Mouse (Mus musculus) intestine, embryonic 14.5 days (tissue): ENCODE data around the gene Gm4881. TPM values are rescaled to one million over a fixed set of nuclear protein-coding genes. Genes with fewer than 3 reads are reported as not detected.
A peak's percentile ranks its signal among the peaks of the same experiment; 100 is the strongest.

Source experiments
- ATAC-seq: fragments of 200-750 bp; cut with Nextera tagmentation; replicated peaks from 2 replicates; pipeline ENCODE4 v1.8.0; 2017; ENCODE audit warnings: low read depth, moderate number of reproducible peaks, moderate TSS enrichment, moderate library complexity; ENCODE audit not compliant: low FRiP score, low TSS enrichment
- DNase-seq: peaks from one replicate; pipeline ENCODE4 v3.0.0-alpha.2; 2018; ENCODE audit warnings: low spot score
- H3K27ac ChIP-seq: fragments of 300-500 bp; sonication (generic); 2 replicates; pipeline ENCODE4 v1.5.1; 2014; ENCODE audit warnings: low read depth, mild to moderate bottlenecking, control low read depth
- H3K27me3 ChIP-seq: fragments of 300-500 bp; sonication (generic); replicated peaks from 2 replicates; pipeline ENCODE4 v1.6.1; 2014; ENCODE audit warnings: low read length, control low read depth; ENCODE audit not compliant: control insufficient read depth, insufficient read depth
- H3K36me3 ChIP-seq: fragments of 300-500 bp; sonication (generic); 2 replicates; pipeline ENCODE4 v1.6.1; 2014; ENCODE audit warnings: low read length, control low read depth; ENCODE audit not compliant: control insufficient read depth, insufficient read depth
- H3K4me1 ChIP-seq: fragments of 300-500 bp; sonication (generic); replicated peaks from 2 replicates; pipeline ENCODE4 v1.6.1; 2014; ENCODE audit warnings: low read length, control low read depth, mixed read lengths; ENCODE audit not compliant: control insufficient read depth, insufficient read depth
- H3K4me2 ChIP-seq: fragments of 300-500 bp; sonication (generic); 2 replicates; pipeline ENCODE4 v1.6.1; 2014; ENCODE audit warnings: low read length
- H3K4me3 ChIP-seq: fragments of 300-500 bp; sonication (generic); 2 replicates; pipeline ENCODE4 v1.5.1; 2014; ENCODE audit warnings: low read depth, low read length, control low read depth, mixed read lengths
- H3K9ac ChIP-seq: fragments of 300-500 bp; sonication (generic); 2 replicates; pipeline ENCODE4 v1.6.1; 2014; ENCODE audit warnings: mild to moderate bottlenecking, low read length
- H3K9me3 ChIP-seq: fragments of 300-500 bp; sonication (generic); 2 replicates; pipeline ENCODE4 v1.6.1; 2016; ENCODE audit warnings: low read length, control low read depth; ENCODE audit not compliant: control insufficient read depth
- WGBS: fragments of 180-500 bp; shearing (Covaris S2); extraction: QIAGEN DNeasy Blood & Tissue Kit; methylation state at CpG from one replicate; pipeline ENCODE4 v1.1.7; 2014; 5-methylcytosine and 5-hydroxymethylcytosine counted together
- polyA plus RNA-seq: library from polyadenylated mRNA; unstranded; fragments of >200 nt; fragmentation: Nextera tagmentation; extraction: Ambion mirVana; gene quantifications from 2 replicates; pipeline ENCODE4 v1.2.1, GENCODE M21; 2014

Gm4881 gene
- polyA plus RNA-seq, 1 experiment from 2014 or later, result not detected

GRCm38 (mm10) chr7:24974893-24975595 is 30.8 kb upstream of the Gm4881 start:
- no peak for ATAC-seq
- Histone ChIP-seq H3K27ac (no peak overlapping the region), H3K9ac (no peak overlapping the region), H3K36me3 (no peaks in the 10 kb centered on the region), H3K9me3 (no peaks in the 10 kb centered on the region), H3K4me3 (no peak overlapping the region), H3K4me1 (no peaks in the 10 kb centered on the region), H3K4me2 (no peak overlapping the region), H3K27me3 (no peaks in the 10 kb centered on the region)
- no peak for DNase-seq
- 33% methylated on average over 9 of the region's 9 CpGs for WGBS

- no peaks in the 10 kb centered on the region for H3K27me3 ChIP-seq
- 70% methylated on average over 5 of the region's 5 CpGs for WGBS
- H3K36me3 ChIP-seq, result no peaks in the 10 kb centered on the region
- DNase-seq (no peak), ATAC-seq (no peak)
- H3K9me3 ChIP-seq, result no peaks in the 10 kb centered on the region
- H3K4me2 ChIP-seq, result no peak overlapping the region
- no peak overlapping the region for H3K4me3 ChIP-seq
- no peaks in the 10 kb centered on the region for H3K4me1 ChIP-seq
- no peak overlapping the region for H3K9ac ChIP-seq
- H3K27ac ChIP-seq, result no peak overlapping the region
Observed at GRCm38 (mm10) chr7:24973902-24974301, 29.6 kb upstream of the Gm4881 start.

GRCm38 (mm10) chr7:24973208-24973607 is 28.9 kb upstream of the Gm4881 start:
- 84% methylated on average over 4 of the region's 4 CpGs for WGBS

GRCm38 (mm10) chr7:24971972-24972893 is 27.9 kb upstream of the Gm4881 start, which contains the start of gene Rabac1:
Gene Rabac1, minus strand, starts transcription at chr7:24972754.
- no peaks in the 10 kb centered on the region for H3K4me1 ChIP-seq
- peak within 1 kb of the TSS; percentile 89 for H3K4me3 ChIP-seq
- H3K27ac ChIP-seq, result peak within 1 kb of the TSS; percentile 57
- DNase-seq (peak; percentile 93), ATAC-seq (peak; percentile 91)
- no peaks in the 10 kb centered on the region for H3K9me3 ChIP-seq
- under 1% methylated on average over 44 of the region's 45 CpGs for WGBS
- peak within 1 kb of the TSS; percentile 72 for H3K4me2 ChIP-seq
- H3K9ac ChIP-seq, result peak within 1 kb of the TSS; percentile 64
- H3K36me3 ChIP-seq, result no peaks in the 10 kb centered on the region
- H3K27me3 ChIP-seq, result no peaks in the 10 kb centered on the region

More at GRCm38 (mm10) chr7:24973208-24973607, 28.9 kb upstream of the Gm4881 start:
- Histone ChIP-seq H3K4me2 (no peak overlapping the region; the same call in 1 of the 2 replicates), H3K36me3 (no peaks in the 10 kb centered on the region), H3K9ac (no peak overlapping the region), H3K9me3 (no peaks in the 10 kb centered on the region), H3K4me1 (no peaks in the 10 kb centered on the region), H3K27ac (no peak overlapping the region), H3K27me3 (no peaks in the 10 kb centered on the region), H3K4me3 (no peak overlapping the region)
- DNase-seq, result no peak
- no peak for ATAC-seq

- Histone ChIP-seq H3K9ac (peak overlapping the region; percentile 64; the same call in 1 of the 2 replicates), H3K36me3 (no peaks in the 10 kb centered on the region), H3K27ac (no peak overlapping the region), H3K4me2 (peak overlapping the region; percentile 72), H3K9me3 (no peaks in the 10 kb centered on the region), H3K27me3 (no peaks in the 10 kb centered on the region), H3K4me3 (peak overlapping the region; percentile 89), H3K4me1 (no peaks in the 10 kb centered on the region)
- ATAC-seq (no peak), DNase-seq (peak; percentile 70)
- 9% methylated on average over 19 of the region's 19 CpGs for WGBS
Observed at GRCm38 (mm10) chr7:24971261-24971971, 27.1 kb upstream of the Gm4881 start.

GRCm38 (mm10) chr7:24970341-24970740 is 26.0 kb upstream of the Gm4881 start:
- WGBS, result 99% methylated on average over 3 of the region's 3 CpGs

GRCm38 (mm10) chr7:24969805-24970204 is 25.5 kb upstream of the Gm4881 start:
- Histone ChIP-seq H3K4me1 (no peaks in the 10 kb centered on the region), H3K36me3 (no peaks in the 10 kb centered on the region), H3K9me3 (no peaks in the 10 kb centered on the region), H3K9ac (no peak overlapping the region), H3K4me2 (no peak overlapping the region), H3K27me3 (no peaks in the 10 kb centered on the region), H3K4me3 (no peak overlapping the region), H3K27ac (no peak overlapping the region)
- DNase-seq (no peak), ATAC-seq (no peak)
- 81% methylated on average over 12 of the region's 12 CpGs for WGBS

More at GRCm38 (mm10) chr7:24970341-24970740, 26.0 kb upstream of the Gm4881 start:
- Histone ChIP-seq H3K36me3 (no peaks in the 10 kb centered on the region), H3K4me2 (no peak overlapping the region), H3K9ac (no peak overlapping the region), H3K9me3 (no peaks in the 10 kb centered on the region), H3K4me1 (no peaks in the 10 kb centered on the region), H3K4me3 (no peak overlapping the region), H3K27me3 (no peaks in the 10 kb centered on the region), H3K27ac (no peak overlapping the region)
- ATAC-seq (no peak), DNase-seq (no peak)

GRCm38 (mm10) chr7:24968463-24968862 is 24.2 kb upstream of the Gm4881 start:
- ATAC-seq (no peak), DNase-seq (no peak)
- H3K4me1 ChIP-seq, result no peaks in the 10 kb centered on the region
- H3K36me3 ChIP-seq, result no peaks in the 10 kb centered on the region
- no peak overlapping the region for H3K4me3 ChIP-seq
- H3K9ac ChIP-seq, result no peak overlapping the region
- no peaks in the 10 kb centered on the region for H3K9me3 ChIP-seq
- no peaks in the 10 kb centered on the region for H3K27me3 ChIP-seq
- H3K4me2 ChIP-seq, result no peak overlapping the region
- WGBS, result 66% methylated on average over 6 of the region's 6 CpGs
- H3K27ac ChIP-seq, result no peak overlapping the region
